In genomic region chr7:128398664-128399063, GRCm38 (mm10) we compare ENCODE assay signal across 12 mouse cellular contexts. TPM values are rescaled to one million over a fixed set of nuclear protein-coding genes. Genes with fewer than 3 reads are reported as not detected.
DNase-seq lines count a peak whose midpoint lies in the region; ATAC-seq and TF ChIP-seq lines count a peak whose summit lies in the region.
"Had no signal": no experiment of that assay in that cellular context is flagged by ENCODE, and none has a peak within 500 bp of the region (broad histone marks: within the 10 kb centered on the region; RNA-seq: fewer than 3 reads in every experiment).

No protein-coding gene starts in this region.

- no peak for TF ChIP-seq CTCF in thymus, adult 2 months (IDR thresholded peaks at IDR 0.05; ENCODE audit: borderline replicate concordance, control insufficient read depth, extremely low read depth, insufficient read depth, low read length, poor library complexity)

- H3K4me3 ChIP-seq in liver, embryonic 11.5 days (ENCODE audit: low read depth, low read length): no peak overlapping the region
- no peak overlapping the region for H3K4me3 ChIP-seq in thymus, adult 2 months (ENCODE audit: control insufficient read depth, insufficient read depth, low read length)
- H3K4me3 ChIP-seq: forebrain, embryonic 12.5 days; limb, embryonic 12.5 days had no signal

- H3K36me3 ChIP-seq in liver, embryonic 11.5 days (ENCODE audit: control insufficient read depth, insufficient read depth, low read length): peaks cover 17% of the 10 kb centered on the region
- H3K36me3 ChIP-seq in thymus, adult 2 months (ENCODE audit: control insufficient read depth, insufficient read depth, low read length): peaks cover 15% of the 10 kb centered on the region
- H3K36me3 ChIP-seq: forebrain, embryonic 12.5 days; limb, embryonic 12.5 days had no signal

- no peak for TF ChIP-seq POLR2A in thymus, adult 2 months (IDR thresholded peaks at IDR 0.05; ENCODE audit: control insufficient read depth, extremely low read depth, insufficient read depth, low read length, poor library complexity)

- intact Hi-C loops in left cerebral cortex, postnatal 14 days (cut with DNase I): no loop called here

- 30% methylated on average over 4 of the region's 4 CpGs for WGBS in liver, embryonic 11.5 days
- WGBS in thymus, adult 2 months: 5% methylated on average over 4 of the region's 4 CpGs

- no peak overlapping the region for H3K9ac ChIP-seq in liver, embryonic 11.5 days (ENCODE audit: low read depth, low read length)
- H3K9ac ChIP-seq: forebrain, embryonic 12.5 days; limb, embryonic 12.5 days had no signal

- H3K27ac ChIP-seq in liver, embryonic 11.5 days (ENCODE audit: low read depth, low read length): peak overlapping the region; percentile 85
- H3K27ac ChIP-seq in thymus, adult 2 months (ENCODE audit: control insufficient read depth, insufficient read depth, low read length): peak overlapping the region; percentile 62
- H3K27ac ChIP-seq: forebrain, embryonic 12.5 days; limb, embryonic 12.5 days had no signal

- peak overlapping the region; percentile 16 for H3K4me2 ChIP-seq in liver, embryonic 11.5 days
- H3K4me2 ChIP-seq: forebrain, embryonic 12.5 days; heart, embryonic 11.5 days; limb, embryonic 12.5 days had no signal

- peak; percentile 26 for DNase-seq in adrenal gland, postnatal 14 days
- DNase-seq in adrenal gland, postnatal 4 days (ENCODE audit: low spot score in 2 of 2): no peak
- peak; percentile 62 for DNase-seq in liver, embryonic 11.5 days (ENCODE audit: low spot score)
- DNase-seq in thymus, adult 2 months: peak; percentile 64
- no peak for DNase-seq in right cerebral cortex, postnatal 25 days
- no peak for DNase-seq in right cerebral cortex, postnatal 14 days
- no peak for DNase-seq in left cerebral cortex, postnatal 14 days (ENCODE audit: low spot score in 2 of 2)

- H3K27me3 ChIP-seq in liver, embryonic 11.5 days (replicated peaks; ENCODE audit: control insufficient read depth, insufficient read depth, low read length): no peaks in the 10 kb centered on the region
- no peaks in the 10 kb centered on the region for H3K27me3 ChIP-seq in thymus, adult 2 months (ENCODE audit: control insufficient read depth, insufficient read depth, low read length)
- H3K27me3 ChIP-seq: forebrain, embryonic 12.5 days; limb, embryonic 12.5 days; megakaryocyte, embryonic 14.5 days had no signal

- H3K4me1 ChIP-seq in liver, embryonic 11.5 days (replicated peaks; ENCODE audit: control insufficient read depth, insufficient read depth, low read length): peaks cover 51% of the 10 kb centered on the region
- H3K4me1 ChIP-seq in thymus, adult 2 months (replicated peaks; ENCODE audit: control insufficient read depth, insufficient read depth, low read length): peaks cover 38% of the 10 kb centered on the region
- H3K4me1 ChIP-seq: forebrain, embryonic 12.5 days; limb, embryonic 12.5 days had no signal

- no peaks in the 10 kb centered on the region for H3K9me3 ChIP-seq in liver, embryonic 11.5 days (ENCODE audit: control insufficient read depth, low read length)
- H3K9me3 ChIP-seq: forebrain, embryonic 12.5 days; limb, embryonic 12.5 days had no signal

- ATAC-seq in activated CD4-positive, CD25-positive, alpha-beta regulatory T cell, adult 4 months: peak; percentile 60
- ATAC-seq in liver, embryonic 11.5 days (replicated peaks; ENCODE audit: low FRiP score): peak; percentile 86

RNA-seq across cellular contexts. Expression of gene Rgs10, which starts 19.9 kb away (rescaled TPM):
- total RNA-seq in adrenal gland, postnatal 14 days (2021): 14.4 and 22.4 TPM in 2 replicates
- total RNA-seq in adrenal gland, postnatal 4 days (2021): 10 to 100 TPM; 11.5 to 12.0 TPM
- polyA plus RNA-seq in activated CD4-positive, CD25-positive, alpha-beta regulatory T cell, adult 4 months (2017; shearing (Covaris generic)): 100 to 1,000 TPM; 294 to 357 TPM
- 88.1 and 88.2 TPM in 2 replicates for polyA plus RNA-seq in liver, embryonic 11.5 days (2014; fragmentation: Nextera tagmentation; extraction: Ambion mirVana)
- 62.5 and 71.8 TPM in 2 replicates for polyA plus RNA-seq in thymus, adult 2 months (2012; rRNA removed)
- total RNA-seq in left cerebral cortex, postnatal 14 days (2021): 10 to 100 TPM; 47.2 to 48.8 TPM

Comparison
In these comparisons a context has a peak if more than half of its experiments do, and no peak if none do; other contexts are left out.
1. DNase-seq: peak in adrenal gland, postnatal 14 days (single experiment), liver, embryonic 11.5 days (single experiment) and thymus, adult 2 months (single experiment); none in adrenal gland, postnatal 4 days (0 of 2), right cerebral cortex, postnatal 25 days (single experiment), right cerebral cortex, postnatal 14 days (single experiment) and left cerebral cortex, postnatal 14 days (0 of 2).